Mouse (Mus musculus) heart, embryonic 10.5 days (tissue): ENCODE data around the gene Rfc5. TPM values are rescaled to one million over a fixed set of nuclear protein-coding genes. Genes with fewer than 3 reads are reported as not detected.
A peak's percentile ranks its signal among the peaks of the same experiment; 100 is the strongest.
"Not testable (repeated sequence)": the region's sequence is repeated elsewhere in the genome, so short reads cannot be mapped to it uniquely, and the experiment has no call there.

Experiments used
- DNase-seq: peaks from one replicate; pipeline ENCODE4 v3.0.0-alpha.2; 2017; ENCODE audit warnings: low spot score
- H3K27ac ChIP-seq: fragments of 300-500 bp; sonication (generic); 2 replicates; pipeline ENCODE4 v1.5.1; 2016; ENCODE audit warnings: mild to moderate bottlenecking
- H3K27me3 ChIP-seq: fragments of 300-500 bp; sonication (generic); 2 replicates; pipeline ENCODE4 v1.6.1; 2016; ENCODE audit warnings: mild to moderate bottlenecking; ENCODE audit not compliant: poor library complexity, insufficient read depth, severe bottlenecking
- H3K36me3 ChIP-seq: fragments of 300-500 bp; sonication (generic); 2 replicates; pipeline ENCODE4 v1.6.1; 2016; ENCODE audit warnings: mild to moderate bottlenecking, moderate library complexity
- H3K4me1 ChIP-seq: fragments of 300-500 bp; sonication (generic); 2 replicates; pipeline ENCODE4 v1.6.1; 2016; ENCODE audit warnings: mild to moderate bottlenecking
- H3K4me3 ChIP-seq: fragments of 300-500 bp; sonication (generic); 2 replicates; pipeline ENCODE4 v1.5.1; 2016; ENCODE audit warnings: mild to moderate bottlenecking, moderate library complexity
- H3K9me3 ChIP-seq: fragments of 300-500 bp; sonication (generic); 2 replicates; pipeline ENCODE4 v1.6.1; 2016; ENCODE audit warnings: mild to moderate bottlenecking, moderate library complexity
- WGBS: fragments of 180-500 bp; shearing (Covaris S2); methylation state at CpG from one replicate; pipeline ENCODE4 v1.1.7; 2016; 5-methylcytosine and 5-hydroxymethylcytosine counted together
- polyA plus RNA-seq: library from polyadenylated mRNA; unstranded; fragments of >200 nt; fragmentation: Nextera tagmentation; extraction: Ambion mirVana; gene quantifications from 2 replicates; pipeline ENCODE4 v1.2.1, GENCODE M21; 2016

Rfc5 gene
- polyA plus RNA-seq, 1 experiment from 2014 or later, result 105 TPM

DNA sequence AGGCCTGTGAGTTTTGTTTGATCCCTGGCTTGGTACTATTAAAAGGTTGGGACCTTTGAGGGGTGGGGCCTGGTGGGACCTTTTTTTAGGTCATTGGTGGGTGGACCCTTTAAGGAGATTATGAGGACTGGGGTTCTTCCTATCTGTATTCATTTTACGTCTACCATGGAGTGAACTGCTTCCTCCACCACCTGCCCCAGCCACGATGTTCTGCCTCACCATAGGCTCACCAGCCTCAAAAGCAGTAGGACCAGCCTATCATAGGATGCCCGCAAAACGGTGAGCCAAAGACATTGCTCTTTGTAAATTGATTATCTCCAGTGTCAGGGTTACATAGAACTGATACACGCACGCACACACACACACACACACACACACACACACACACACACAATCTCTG is 8.5 kb upstream of the Rfc5 start:
- no peaks in the 10 kb centered on the region for H3K4me1 ChIP-seq
- H3K27ac ChIP-seq, result no peak overlapping the region
- H3K27me3 ChIP-seq, result no peaks in the 10 kb centered on the region
- 85% methylated on average over 6 of the region's 6 CpGs for WGBS
- no peaks in the 10 kb centered on the region for H3K36me3 ChIP-seq
- H3K9me3 ChIP-seq, result peaks cover 5% of the 10 kb centered on the region; the same call in 1 of the 2 replicates
- DNase-seq, result no peak
- H3K4me3 ChIP-seq, result no peak overlapping the region

DNA sequence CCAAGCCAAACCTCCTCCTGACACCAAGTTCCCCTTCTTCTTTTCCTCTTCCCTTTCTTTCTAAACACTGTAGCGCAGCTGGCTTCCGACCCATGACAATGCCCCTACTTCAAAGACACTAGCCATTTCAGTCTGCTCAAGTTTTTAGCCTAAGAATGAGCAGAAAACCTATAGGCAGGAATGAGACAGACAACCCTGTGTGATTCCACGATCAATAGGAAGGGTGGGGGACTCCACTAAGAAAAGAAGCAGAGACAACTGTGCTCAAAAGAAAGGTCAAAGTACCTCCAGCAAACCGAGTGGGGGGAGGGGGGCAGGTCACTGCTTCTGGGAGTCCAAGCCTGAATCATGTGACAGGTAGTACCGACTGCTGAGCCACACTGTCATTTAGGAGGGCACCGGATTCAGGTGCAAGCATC is 7.8 kb upstream of the Rfc5 start:
- H3K27me3 ChIP-seq, result no peaks in the 10 kb centered on the region
- no peak overlapping the region for H3K27ac ChIP-seq
- H3K9me3 ChIP-seq, result peaks cover 7% of the 10 kb centered on the region; the same call in 1 of the 2 replicates
- no peak overlapping the region for H3K4me3 ChIP-seq
- no peaks in the 10 kb centered on the region for H3K4me1 ChIP-seq
- no peaks in the 10 kb centered on the region for H3K36me3 ChIP-seq
- no peak for DNase-seq
- WGBS, result 72% methylated on average over 6 of the region's 6 CpGs

- WGBS, result 83% methylated on average over 5 of the region's 5 CpGs
- Histone ChIP-seq H3K27me3 (no peaks in the 10 kb centered on the region), H3K4me1 (no peaks in the 10 kb centered on the region), H3K9me3 (peaks cover 7% of the 10 kb centered on the region; the same call in 1 of the 2 replicates), H3K36me3 (no peaks in the 10 kb centered on the region), H3K4me3 (no peak overlapping the region), H3K27ac (no peak overlapping the region)
- DNase-seq, result no peak
Observed at GRCm38 (mm10) chr5:117395834-117396233, 7.0 kb upstream of the Rfc5 start.

- Histone ChIP-seq H3K36me3 (peaks cover 5% of the 10 kb centered on the region; the same call in 1 of the 2 replicates), H3K4me3 (no peak overlapping the region), H3K4me1 (peaks cover 18% of the 10 kb centered on the region), H3K27me3 (no peaks in the 10 kb centered on the region), H3K9me3 (peaks cover 7% of the 10 kb centered on the region; the same call in 1 of the 2 replicates), H3K27ac (no peak overlapping the region)
- WGBS, result 81% methylated on average over 1 of the region's 1 CpGs
- DNase-seq, result no peak
Observed at GRCm38 (mm10) chr5:117390895-117391294, 2.0 kb upstream of the Rfc5 start.

GRCm38 (mm10) chr5:117388296-117388751 is 523 bp downstream of the Rfc5 start:
- peaks cover 23% of the 10 kb centered on the region for H3K4me1 ChIP-seq
- WGBS, result 14% methylated on average over 16 of the region's 16 CpGs

GRCm38 (mm10) chr5:117383198-117383597 is 5.6 kb downstream of the Rfc5 start:
- Histone ChIP-seq H3K27me3 (no peaks in the 10 kb centered on the region), H3K36me3 (peaks cover 79% of the 10 kb centered on the region), H3K27ac (no peak overlapping the region), H3K4me1 (peaks cover 42% of the 10 kb centered on the region), H3K4me3 (no peak overlapping the region), H3K9me3 (no peaks in the 10 kb centered on the region)
- no peak for DNase-seq
- WGBS, result 85% methylated on average over 12 of the region's 12 CpGs

More at GRCm38 (mm10) chr5:117388296-117388751, 523 bp downstream of the Rfc5 start:
- peaks cover 7% of the 10 kb centered on the region; the same call in 1 of the 2 replicates for H3K9me3 ChIP-seq
- peak overlapping the region; percentile 94 for H3K4me3 ChIP-seq
- H3K27me3 ChIP-seq, result no peaks in the 10 kb centered on the region
- H3K36me3 ChIP-seq, result peaks cover 30% of the 10 kb centered on the region
- peak overlapping the region; percentile 96 for H3K27ac ChIP-seq
- DNase-seq, result peak; percentile 82

GRCm38 (mm10) chr5:117381785-117382184 is 7.1 kb downstream of the Rfc5 start:
- DNase-seq, result peak; percentile 80
- WGBS, result 57% methylated on average over 7 of the region's 7 CpGs
- peaks cover 92% of the 10 kb centered on the region for H3K36me3 ChIP-seq
- no peak overlapping the region for H3K4me3 ChIP-seq
- H3K9me3 ChIP-seq, result no peaks in the 10 kb centered on the region
- peaks cover 32% of the 10 kb centered on the region for H3K4me1 ChIP-seq
- H3K27me3 ChIP-seq, result no peaks in the 10 kb centered on the region
- peak overlapping the region; percentile 23; the same call in 1 of the 2 replicates for H3K27ac ChIP-seq

DNA sequence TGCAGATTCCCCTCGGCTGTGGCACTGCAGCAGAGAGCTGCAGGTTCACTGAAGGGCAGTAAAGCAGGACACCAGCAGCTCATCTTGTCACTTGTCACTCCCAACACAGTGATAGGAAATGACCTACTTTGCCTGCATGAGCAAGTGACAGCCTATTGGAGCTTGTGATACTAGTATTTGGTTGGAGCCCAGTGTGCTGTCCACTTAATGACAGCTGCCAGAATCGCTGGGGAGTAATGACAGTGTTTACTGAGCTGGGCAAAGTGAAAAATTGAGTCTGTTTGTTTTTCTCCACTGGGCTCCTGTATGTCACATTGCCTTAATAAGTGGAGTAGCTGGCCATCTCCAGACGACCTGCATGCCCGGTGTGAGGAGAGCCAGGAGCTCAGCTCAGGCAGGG is 8.6 kb downstream of the Rfc5 start:
- Histone ChIP-seq H3K36me3 (peaks cover 96% of the 10 kb centered on the region), H3K4me1 (peaks cover 32% of the 10 kb centered on the region), H3K4me3 (no peak overlapping the region), H3K27me3 (no peaks in the 10 kb centered on the region), H3K9me3 (no peaks in the 10 kb centered on the region), H3K27ac (no peak overlapping the region)
- 67% methylated on average over 4 of the region's 4 CpGs for WGBS
- DNase-seq, result no peak

GRCm38 (mm10) chr5:117377731-117378130 is 11.1 kb downstream of the Rfc5 start:
- H3K9me3 ChIP-seq, H3K4me3 ChIP-seq, H3K27me3 ChIP-seq, H3K27ac ChIP-seq, DNase-seq: not testable (repeated sequence)
- peaks cover 97% of the 10 kb centered on the region for H3K36me3 ChIP-seq
- 94% methylated on average over 14 of the region's 14 CpGs for WGBS
- peaks cover 23% of the 10 kb centered on the region for H3K4me1 ChIP-seq

DNA sequence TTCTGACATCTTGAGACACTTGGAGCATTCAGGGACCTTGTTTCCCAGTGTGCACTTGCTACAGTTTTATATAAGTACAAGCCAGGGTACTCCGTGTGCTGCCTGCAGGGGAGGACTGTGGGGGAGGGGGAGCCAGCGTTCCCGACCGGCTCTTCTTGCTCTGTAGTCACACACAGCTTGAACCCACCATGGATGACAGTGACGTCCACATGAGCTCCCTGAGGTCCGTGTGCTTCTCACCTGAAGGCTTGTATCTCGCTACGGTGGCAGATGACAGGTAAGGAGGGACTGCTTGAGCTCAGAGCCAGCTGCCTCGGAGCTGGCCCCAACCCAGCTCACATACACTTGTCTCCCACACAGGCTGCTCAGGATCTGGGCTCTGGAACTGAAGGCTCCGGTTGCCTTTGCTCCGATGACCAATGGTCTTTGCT is 12.5 kb downstream of the Rfc5 start:
- H3K4me3 ChIP-seq, result no peak overlapping the region
- H3K27ac ChIP-seq, result no peak overlapping the region
- H3K36me3 ChIP-seq, result peaks cover 97% of the 10 kb centered on the region
- H3K4me1 ChIP-seq, result peaks cover 10% of the 10 kb centered on the region; the same call in 1 of the 2 replicates
- 77% methylated on average over 11 of the region's 11 CpGs for WGBS
- H3K9me3 ChIP-seq, result no peaks in the 10 kb centered on the region
- H3K27me3 ChIP-seq, result no peaks in the 10 kb centered on the region
- DNase-seq, result no peak

- Histone ChIP-seq H3K4me1 (no peaks in the 10 kb centered on the region; the same call in 1 of the 2 replicates), H3K27ac (no peak overlapping the region), H3K36me3 (peaks cover 97% of the 10 kb centered on the region), H3K9me3 (no peaks in the 10 kb centered on the region), H3K4me3 (no peak overlapping the region), H3K27me3 (no peaks in the 10 kb centered on the region)
- WGBS, result 90% methylated on average over 7 of the region's 7 CpGs
- no peak for DNase-seq
Observed at GRCm38 (mm10) chr5:117374372-117375049, 14.3 kb downstream of the Rfc5 start.

DNA sequence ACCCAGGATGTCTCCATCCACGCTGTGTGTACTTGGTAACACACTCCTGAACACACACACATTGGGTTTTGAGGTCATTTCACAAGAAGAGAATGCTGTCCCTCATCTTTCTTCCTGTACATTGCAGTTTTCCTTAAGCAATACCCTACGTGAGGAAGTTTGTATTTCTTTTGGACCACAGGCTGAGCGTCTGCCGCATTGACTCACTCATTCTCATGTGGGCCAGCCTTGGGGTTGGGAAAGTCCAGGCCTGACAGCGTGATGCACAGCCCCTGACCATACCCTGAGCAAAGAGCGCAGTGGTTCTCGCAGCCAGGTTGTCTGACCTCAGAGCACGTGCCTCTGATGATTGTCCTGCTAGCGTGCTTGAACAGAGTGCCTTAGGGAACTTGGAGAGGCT is 15.4 kb downstream of the Rfc5 start:
- peaks cover 97% of the 10 kb centered on the region for H3K36me3 ChIP-seq

DNA sequence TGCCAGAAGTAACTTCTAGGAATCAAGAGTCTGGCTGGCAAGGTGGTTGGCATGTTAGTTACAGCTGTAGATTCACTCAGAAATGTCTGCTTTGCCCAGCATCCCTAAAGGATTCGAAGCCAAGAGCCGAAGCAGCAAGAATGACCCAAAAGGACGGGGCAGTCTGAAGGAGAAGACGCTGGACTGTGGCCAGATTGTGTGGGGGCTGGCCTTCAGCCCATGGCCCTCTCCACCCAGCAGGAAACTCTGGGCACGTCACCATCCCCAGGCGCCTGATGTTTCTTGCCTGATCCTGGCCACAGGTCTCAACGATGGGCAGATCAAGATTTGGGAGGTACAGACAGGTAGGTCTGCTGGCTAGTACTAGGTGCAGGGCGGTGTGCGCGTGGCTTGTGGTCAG is 18.3 kb downstream of the Rfc5 start:
- no peak for DNase-seq
- Histone ChIP-seq H3K9me3 (no peaks in the 10 kb centered on the region), H3K4me3 (no peak overlapping the region), H3K36me3 (peaks cover 95% of the 10 kb centered on the region), H3K27ac (no peak overlapping the region), H3K27me3 (no peaks in the 10 kb centered on the region), H3K4me1 (no peaks in the 10 kb centered on the region; the same call in 1 of the 2 replicates)
- 88% methylated on average over 10 of the region's 10 CpGs for WGBS

More for the DNA sequence above, 15.4 kb downstream of the Rfc5 start:
- WGBS, result 91% methylated on average over 9 of the region's 9 CpGs
- no peaks in the 10 kb centered on the region for H3K9me3 ChIP-seq
- no peak overlapping the region for H3K27ac ChIP-seq
- H3K4me1 ChIP-seq, result no peaks in the 10 kb centered on the region; the same call in 1 of the 2 replicates
- no peak overlapping the region for H3K4me3 ChIP-seq
- H3K27me3 ChIP-seq, result no peaks in the 10 kb centered on the region
- no peak for DNase-seq
